Mouse (Mus musculus): Measurements from ENCODE around the gene Stub1. TPM values are rescaled to one million over a fixed set of nuclear protein-coding genes. Genes with fewer than 3 reads are reported as not detected.

Gene Stub1
- polyA plus RNA-seq, 1 experiment from 2014 or later = 353 TPM

Small RNA genes within 50 kb of the gene (microRNA-seq; reads per million reads assigned to microRNA genes)
- gene Mir3082 = 1.7 reads per million
- not detected for gene Mir6966

Other genes starting within 250 kb of the Stub1 start
- 5.8 and 10.3 TPM in 2 replicates for gene Gng13, start 116.2 kb downstream of the Stub1 start, polyA plus RNA-seq (2015; fragmentation: Nextera tagmentation; extraction: Ambion mirVana)
- gene Chtf18, start 106.0 kb downstream of the Stub1 start, polyA plus RNA-seq (2015; fragmentation: Nextera tagmentation; extraction: Ambion mirVana) = 31.6 and 35.9 TPM in 2 replicates
- 28.0 and 28.9 TPM in 2 replicates for gene Rpusd1, start 105.7 kb downstream of the Stub1 start, polyA plus RNA-seq (2015; fragmentation: Nextera tagmentation; extraction: Ambion mirVana)
- 0.83 TPM in 1 of 2 replicates, not detected in the other for gene Mslnl, start 97.4 kb downstream of the Stub1 start, polyA plus RNA-seq (2015; fragmentation: Nextera tagmentation; extraction: Ambion mirVana)
- 0.17 and 0.42 TPM in 2 replicates for gene Msln, start 79.0 kb downstream of the Stub1 start, polyA plus RNA-seq (2015; fragmentation: Nextera tagmentation; extraction: Ambion mirVana)
- 24.7 and 24.9 TPM in 2 replicates for gene Narfl, start 59.6 kb downstream of the Stub1 start, polyA plus RNA-seq (2015; fragmentation: Nextera tagmentation; extraction: Ambion mirVana)
- 74.6 and 89.5 TPM in 2 replicates for gene Haghl, start 47.7 kb downstream of the Stub1 start, polyA plus RNA-seq (2015; fragmentation: Nextera tagmentation; extraction: Ambion mirVana)
- gene Ccdc78, start 46.8 kb downstream of the Stub1 start, polyA plus RNA-seq (2015; fragmentation: Nextera tagmentation; extraction: Ambion mirVana) = 0.20 and 0.25 TPM in 2 replicates
- 65.3 and 78.1 TPM in 2 replicates for gene Fam173a, start 40.5 kb downstream of the Stub1 start, polyA plus RNA-seq (2015; fragmentation: Nextera tagmentation; extraction: Ambion mirVana)
- not detected in 2 replicates for gene AC134908.4, start 37.7 kb downstream of the Stub1 start, polyA plus RNA-seq (2015; fragmentation: Nextera tagmentation; extraction: Ambion mirVana)
- gene Metrn, start 36.3 kb downstream of the Stub1 start, polyA plus RNA-seq (2015; fragmentation: Nextera tagmentation; extraction: Ambion mirVana) = 43.4 and 50.1 TPM in 2 replicates
- 3.6 and 4.2 TPM in 2 replicates for gene Fbxl16, start 24.3 kb downstream of the Stub1 start, polyA plus RNA-seq (2015; fragmentation: Nextera tagmentation; extraction: Ambion mirVana)
- gene Wdr24, start 9.8 kb downstream of the Stub1 start, polyA plus RNA-seq (2015; fragmentation: Nextera tagmentation; extraction: Ambion mirVana) = 26.5 and 30.0 TPM in 2 replicates
- gene Jmjd8, start 4.5 kb downstream of the Stub1 start, polyA plus RNA-seq (2015; fragmentation: Nextera tagmentation; extraction: Ambion mirVana) = 48.3 and 52.8 TPM in 2 replicates
- 1.4 and 2.7 TPM in 2 replicates for gene Rhbdl1, start 3.9 kb upstream of the Stub1 start, polyA plus RNA-seq (2015; fragmentation: Nextera tagmentation; extraction: Ambion mirVana)
- 1.3 and 2.9 TPM in 2 replicates for gene Gm20683, start 8.4 kb upstream of the Stub1 start, polyA plus RNA-seq (2015; fragmentation: Nextera tagmentation; extraction: Ambion mirVana)
- 26.4 and 31.4 TPM in 2 replicates for gene Rhot2, start 11.4 kb upstream of the Stub1 start, polyA plus RNA-seq (2015; fragmentation: Nextera tagmentation; extraction: Ambion mirVana)
- 30.0 and 31.2 TPM in 2 replicates for gene Wdr90, start 28.1 kb upstream of the Stub1 start, polyA plus RNA-seq (2015; fragmentation: Nextera tagmentation; extraction: Ambion mirVana)
- 11.1 and 13.4 TPM in 2 replicates for gene Mcrip2, start 35.4 kb upstream of the Stub1 start, polyA plus RNA-seq (2015; fragmentation: Nextera tagmentation; extraction: Ambion mirVana)
- gene Mettl26, start 41.7 kb upstream of the Stub1 start, polyA plus RNA-seq (2015; fragmentation: Nextera tagmentation; extraction: Ambion mirVana) = 47.1 and 50.6 TPM in 2 replicates
- gene Wfikkn1, start 47.5 kb upstream of the Stub1 start, polyA plus RNA-seq (2015; fragmentation: Nextera tagmentation; extraction: Ambion mirVana) = 0.56 and 0.73 TPM in 2 replicates
- gene Rab40c, start 86.3 kb upstream of the Stub1 start, polyA plus RNA-seq (2015; fragmentation: Nextera tagmentation; extraction: Ambion mirVana) = 32.9 and 36.6 TPM in 2 replicates
- 50.6 and 53.8 TPM in 2 replicates for gene Pigq, start 111.5 kb upstream of the Stub1 start, polyA plus RNA-seq (2015; fragmentation: Nextera tagmentation; extraction: Ambion mirVana)
- not detected in 2 replicates for gene Nhlrc4, start 111.6 kb upstream of the Stub1 start, polyA plus RNA-seq (2015; fragmentation: Nextera tagmentation; extraction: Ambion mirVana)
- gene A930017K11Rik, start 119.2 kb upstream of the Stub1 start, polyA plus RNA-seq (2015; fragmentation: Nextera tagmentation; extraction: Ambion mirVana) = 0.18 and 0.26 TPM in 2 replicates
- 23.4 and 24.2 TPM in 2 replicates for gene Capn15, start 152.4 kb upstream of the Stub1 start, polyA plus RNA-seq (2015; fragmentation: Nextera tagmentation; extraction: Ambion mirVana)
- 22.8 and 23.5 TPM in 2 replicates for gene Rab11fip3, start 236.2 kb upstream of the Stub1 start, polyA plus RNA-seq (2015; fragmentation: Nextera tagmentation; extraction: Ambion mirVana)